Mouse (Mus musculus): Measurements from ENCODE around the gene Pard3b. TPM values are rescaled to one million over a fixed set of nuclear protein-coding genes. Genes with fewer than 3 reads are reported as not detected.
"Not testable (repeated sequence)": the region's sequence is repeated elsewhere in the genome, so short reads cannot be mapped to it uniquely, and the experiment has no call there.

Gene Pard3b
- polyA plus RNA-seq, 1 experiment from 2014 or later = 19.3 TPM

- Histone ChIP-seq H3K4me2 (no peak overlapping the region), H3K27me3 (no peaks in the 10 kb centered on the region), H3K36me3 (replicated peaks) (no peaks in the 10 kb centered on the region), H3K9me3 (no peaks in the 10 kb centered on the region), H3K4me1 (peaks cover 12% of the 10 kb centered on the region; the same call in 1 of the 2 replicates), H3K27ac (no peak overlapping the region), H3K4me3 (replicated peaks) (no peak overlapping the region), H3K9ac (no peak overlapping the region)
- no peak for ATAC-seq (ENCODE audit: low FRiP score)
- WGBS = 78% methylated on average over 3 of the region's 3 CpGs
Measured at GRCm38 (mm10) chr1:62595401-62595800, 956.8 kb downstream of the Pard3b start.

- Histone ChIP-seq H3K27me3 (no peaks in the 10 kb centered on the region), H3K36me3 (replicated peaks) (no peaks in the 10 kb centered on the region), H3K4me2 (no peak overlapping the region), H3K4me3 (replicated peaks) (no peak overlapping the region), H3K9me3 (no peaks in the 10 kb centered on the region), H3K27ac (no peak overlapping the region), H3K9ac (no peak overlapping the region), H3K4me1 (no peaks in the 10 kb centered on the region)
- ATAC-seq (ENCODE audit: low FRiP score) = no peak
- 81% methylated on average over 5 of the region's 5 CpGs for WGBS
Measured at GRCm38 (mm10) chr1:62597751-62598400, 959.3 kb downstream of the Pard3b start.

GRCm38 (mm10) chr1:62598551-62598950 lies 959.9 kb downstream of the Pard3b start:
- Histone ChIP-seq H3K9me3 (no peaks in the 10 kb centered on the region), H3K4me1 (no peaks in the 10 kb centered on the region), H3K4me2 (no peak overlapping the region), H3K27me3 (no peaks in the 10 kb centered on the region), H3K4me3 (replicated peaks) (no peak overlapping the region), H3K9ac (no peak overlapping the region), H3K36me3 (replicated peaks) (no peaks in the 10 kb centered on the region), H3K27ac (no peak overlapping the region)
- no peak for ATAC-seq (ENCODE audit: low FRiP score)
- 89% methylated on average over 5 of the region's 5 CpGs for WGBS

GRCm38 (mm10) chr1:62604644-62605043 lies 966.0 kb downstream of the Pard3b start:
- ATAC-seq (ENCODE audit: low FRiP score); H3K9ac ChIP-seq; H3K36me3 ChIP-seq (replicated peaks); H3K4me1 ChIP-seq; H3K4me3 ChIP-seq (replicated peaks); H3K27ac ChIP-seq; H3K27me3 ChIP-seq; H3K9me3 ChIP-seq; H3K4me2 ChIP-seq: not testable (repeated sequence)
- WGBS = 100% methylated on average over 1 of the region's 1 CpGs

- Histone ChIP-seq H3K27ac (no peak overlapping the region), H3K9me3 (no peaks in the 10 kb centered on the region), H3K9ac (no peak overlapping the region), H3K27me3 (no peaks in the 10 kb centered on the region), H3K4me2 (no peak overlapping the region), H3K36me3 (replicated peaks) (no peaks in the 10 kb centered on the region), H3K4me3 (replicated peaks) (no peak overlapping the region), H3K4me1 (no peaks in the 10 kb centered on the region)
- 73% methylated on average over 3 of the region's 3 CpGs for WGBS
- ATAC-seq (ENCODE audit: low FRiP score) = no peak
Measured at GRCm38 (mm10) chr1:62618109-62618665, 979.6 kb downstream of the Pard3b start.

GRCm38 (mm10) chr1:62619456-62619855 lies 980.8 kb downstream of the Pard3b start:
- H3K9me3 ChIP-seq = no peaks in the 10 kb centered on the region
- H3K4me1 ChIP-seq = no peaks in the 10 kb centered on the region
- no peak overlapping the region for H3K9ac ChIP-seq
- WGBS = 89% methylated on average over 5 of the region's 5 CpGs
- H3K36me3 ChIP-seq (replicated peaks) = no peaks in the 10 kb centered on the region
- H3K4me3 ChIP-seq (replicated peaks) = no peak overlapping the region
- no peak overlapping the region for H3K4me2 ChIP-seq
- no peaks in the 10 kb centered on the region for H3K27me3 ChIP-seq
- no peak overlapping the region for H3K27ac ChIP-seq
- ATAC-seq (ENCODE audit: low FRiP score) = no peak

- no peak for ATAC-seq (ENCODE audit: low FRiP score)
- no peaks in the 10 kb centered on the region for H3K4me1 ChIP-seq
- H3K4me3 ChIP-seq (replicated peaks) = no peak overlapping the region
- no peaks in the 10 kb centered on the region for H3K27me3 ChIP-seq
- no peaks in the 10 kb centered on the region for H3K9me3 ChIP-seq
- H3K36me3 ChIP-seq (replicated peaks) = no peaks in the 10 kb centered on the region
- WGBS = 85% methylated on average over 1 of the region's 1 CpGs
- no peak overlapping the region for H3K27ac ChIP-seq
- H3K9ac ChIP-seq = no peak overlapping the region
- no peak overlapping the region for H3K4me2 ChIP-seq
Measured at GRCm38 (mm10) chr1:62622447-62622846, 983.8 kb downstream of the Pard3b start.

- 96% methylated on average over 2 of the region's 2 CpGs for WGBS
- Histone ChIP-seq H3K36me3 (replicated peaks) (no peaks in the 10 kb centered on the region), H3K27me3 (no peaks in the 10 kb centered on the region), H3K9me3 (no peaks in the 10 kb centered on the region), H3K4me1 (no peaks in the 10 kb centered on the region), H3K4me2 (no peak overlapping the region), H3K27ac (no peak overlapping the region), H3K9ac (no peak overlapping the region), H3K4me3 (replicated peaks) (no peak overlapping the region)
- no peak for ATAC-seq (ENCODE audit: low FRiP score)
Measured at GRCm38 (mm10) chr1:62624166-62624565, 985.5 kb downstream of the Pard3b start.

- H3K4me3 ChIP-seq (replicated peaks) = no peak overlapping the region
- no peak overlapping the region for H3K9ac ChIP-seq
- H3K4me2 ChIP-seq = no peak overlapping the region
- H3K4me1 ChIP-seq = no peaks in the 10 kb centered on the region
- no peak overlapping the region for H3K27ac ChIP-seq
- no peak for ATAC-seq (ENCODE audit: low FRiP score)
- no peaks in the 10 kb centered on the region for H3K9me3 ChIP-seq
- H3K27me3 ChIP-seq = no peaks in the 10 kb centered on the region
- 93% methylated on average over 6 of the region's 6 CpGs for WGBS
- no peaks in the 10 kb centered on the region for H3K36me3 ChIP-seq (replicated peaks)
Measured at GRCm38 (mm10) chr1:62624836-62625235, 986.2 kb downstream of the Pard3b start.

GRCm38 (mm10) chr1:62625332-62625731 lies 986.7 kb downstream of the Pard3b start:
- Histone ChIP-seq H3K27ac (no peak overlapping the region), H3K4me3 (replicated peaks) (no peak overlapping the region), H3K36me3 (replicated peaks) (no peaks in the 10 kb centered on the region), H3K9me3 (no peaks in the 10 kb centered on the region), H3K4me1 (no peaks in the 10 kb centered on the region), H3K9ac (no peak overlapping the region), H3K27me3 (no peaks in the 10 kb centered on the region), H3K4me2 (no peak overlapping the region)
- WGBS = 89% methylated on average over 4 of the region's 4 CpGs
- ATAC-seq (ENCODE audit: low FRiP score) = no peak

- WGBS = 93% methylated on average over 10 of the region's 10 CpGs
- Histone ChIP-seq H3K4me2 (no peak overlapping the region), H3K27ac (no peak overlapping the region), H3K9me3 (no peaks in the 10 kb centered on the region), H3K9ac (no peak overlapping the region), H3K27me3 (no peaks in the 10 kb centered on the region), H3K36me3 (replicated peaks) (no peaks in the 10 kb centered on the region), H3K4me1 (no peaks in the 10 kb centered on the region), H3K4me3 (replicated peaks) (no peak overlapping the region)
- ATAC-seq (ENCODE audit: low FRiP score) = no peak
Measured at GRCm38 (mm10) chr1:62625819-62626505, 987.3 kb downstream of the Pard3b start.

GRCm38 (mm10) chr1:62629952-62630351 lies 991.3 kb downstream of the Pard3b start:
- H3K4me3 ChIP-seq (replicated peaks) = no peak overlapping the region
- peaks cover 5% of the 10 kb centered on the region; the same call in 1 of the 2 replicates for H3K4me1 ChIP-seq

More at GRCm38 (mm10) chr1:62629952-62630351, 991.3 kb downstream of the Pard3b start:
- Histone ChIP-seq H3K4me2 (no peak overlapping the region), H3K9ac (no peak overlapping the region), H3K27me3 (peaks cover 5% of the 10 kb centered on the region; the same call in 1 of the 2 replicates), H3K36me3 (replicated peaks) (no peaks in the 10 kb centered on the region), H3K27ac (no peak overlapping the region), H3K9me3 (no peaks in the 10 kb centered on the region)
- no peak for ATAC-seq (ENCODE audit: low FRiP score)
- WGBS = 77% methylated on average over 1 of the region's 1 CpGs
